26 mouse cellular contexts compared by ENCODE assay signal in the genomic region with DNA sequence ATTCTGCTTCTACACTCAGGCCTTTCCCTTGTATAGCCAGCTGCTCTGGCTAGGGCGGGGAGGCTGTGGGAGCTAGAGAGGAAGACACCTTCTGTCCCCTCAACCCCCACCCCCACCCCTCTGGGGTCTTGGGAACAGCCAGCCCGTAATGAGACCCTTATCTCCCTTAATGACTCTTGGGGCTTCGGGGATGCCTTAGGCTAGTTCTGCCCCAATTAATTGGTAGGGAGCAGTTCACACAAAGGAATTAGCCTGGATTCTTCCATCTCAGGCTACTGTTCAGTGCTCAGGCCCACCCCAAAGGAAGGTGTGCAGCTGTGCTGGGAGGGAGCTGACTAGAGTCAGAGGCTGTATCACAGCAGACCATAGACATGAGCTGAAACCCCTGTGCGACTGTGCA. TPM values are rescaled to one million over a fixed set of nuclear protein-coding genes. Genes with fewer than 3 reads are reported as not detected.
A peak's percentile ranks its signal among the peaks of the same experiment; 100 is the strongest.
DNase-seq lines count a peak whose midpoint lies in the region; ATAC-seq lines count a peak whose summit lies in the region.
"Had no signal": no experiment of that assay in that cellular context is flagged by ENCODE, and none has a peak within 500 bp of the region (broad histone marks: within the 10 kb centered on the region; RNA-seq: fewer than 3 reads in every experiment).

No protein-coding gene starts in this region.

- H3K4me1 ChIP-seq in midbrain, embryonic 11.5 days (ENCODE audit: control insufficient read depth, insufficient read depth, low read length) = peaks cover 3% of the 10 kb centered on the region
- peaks cover 9% of the 10 kb centered on the region; the same call in 1 of the 2 replicates for H3K4me1 ChIP-seq in midbrain, embryonic 15.5 days
- peaks cover 13% of the 10 kb centered on the region for H3K4me1 ChIP-seq in hindbrain, embryonic 12.5 days
- peaks cover 19% of the 10 kb centered on the region for H3K4me1 ChIP-seq in neural tube, embryonic 13.5 days (replicated peaks)

- peak; percentile 57 for ATAC-seq in midbrain, embryonic 11.5 days (ENCODE audit: low FRiP score)
- ATAC-seq in midbrain, embryonic 15.5 days (replicated peaks) = no peak
- ATAC-seq in hindbrain, embryonic 12.5 days (ENCODE audit: low FRiP score) = peak; percentile 77
- ATAC-seq in neural tube, embryonic 13.5 days (ENCODE audit: low read depth) = 0 out of 2 replicates have a peak, but pooled peaks have one; percentile 13
- no peak for ATAC-seq in erythroid progenitor cell, adult 5-6 weeks (replicated peaks; ENCODE audit: low FRiP score, poor library complexity, severe bottlenecking)
- ATAC-seq: lung, postnatal 0 days had no signal

- H3K9me3 ChIP-seq in midbrain, embryonic 11.5 days (ENCODE audit: control insufficient read depth, low read length) = no peaks in the 10 kb centered on the region
- H3K9me3 ChIP-seq in midbrain, embryonic 15.5 days = no peaks in the 10 kb centered on the region
- H3K9me3 ChIP-seq in hindbrain, embryonic 12.5 days (replicated peaks) = no peaks in the 10 kb centered on the region
- H3K9me3 ChIP-seq in neural tube, embryonic 13.5 days = no peaks in the 10 kb centered on the region
- H3K9me3 ChIP-seq: heart, embryonic 12.5 days had no signal

- no peak overlapping the region for H3K9ac ChIP-seq in midbrain, embryonic 11.5 days (ENCODE audit: low read length)
- H3K9ac ChIP-seq in midbrain, embryonic 15.5 days = no peak overlapping the region
- H3K9ac ChIP-seq in hindbrain, embryonic 12.5 days = no peak overlapping the region
- no peak overlapping the region for H3K9ac ChIP-seq in neural tube, embryonic 13.5 days
- H3K9ac ChIP-seq: heart, embryonic 12.5 days had no signal

- no peaks in the 10 kb centered on the region for H3K36me3 ChIP-seq in midbrain, embryonic 11.5 days (ENCODE audit: control insufficient read depth, insufficient read depth, low read length)
- H3K36me3 ChIP-seq in midbrain, embryonic 15.5 days (replicated peaks) = no peaks in the 10 kb centered on the region
- H3K36me3 ChIP-seq in hindbrain, embryonic 12.5 days = no peaks in the 10 kb centered on the region
- H3K36me3 ChIP-seq in neural tube, embryonic 13.5 days = no peaks in the 10 kb centered on the region
- H3K36me3 ChIP-seq: heart, embryonic 12.5 days had no signal

- peak; percentile 7 for DNase-seq in embryo, embryonic 10.5 days (ENCODE audit: low spot score)
- no peak for DNase-seq in embryo, embryonic 9.5 days (ENCODE audit: extremely low spot score)
- no peak for DNase-seq in midbrain, embryonic 11.5 days (ENCODE audit: low spot score, missing footprints)
- no peak for DNase-seq in layer of hippocampus, adult 11-12 months (ENCODE audit: low spot score)
- DNase-seq: adrenal gland, postnatal 10 days; cerebellum, postnatal 14 days; kidney, adult 8-10 months; kidney, postnatal 14 days; liver; right cerebral cortex, postnatal 4 days; thymus, postnatal 36 days had no signal

- 63% methylated on average over 4 of the region's 4 CpGs for WGBS in midbrain, embryonic 11.5 days
- 37% methylated on average over 4 of the region's 4 CpGs for WGBS in midbrain, embryonic 15.5 days
- WGBS in hindbrain, embryonic 12.5 days = 57% methylated on average over 4 of the region's 4 CpGs
- WGBS in neural tube, embryonic 13.5 days = 33% methylated on average over 4 of the region's 4 CpGs

- H3K4me2 ChIP-seq in midbrain, embryonic 11.5 days = no peak overlapping the region
- H3K4me2 ChIP-seq in midbrain, embryonic 15.5 days = no peak overlapping the region
- no peak overlapping the region for H3K4me2 ChIP-seq in hindbrain, embryonic 12.5 days (replicated peaks)
- H3K4me2 ChIP-seq in neural tube, embryonic 13.5 days = no peak overlapping the region
- H3K4me2 ChIP-seq: heart, embryonic 12.5 days had no signal

- peaks cover under 1% of the 10 kb centered on the region; the same call in 1 of the 2 replicates for H3K27me3 ChIP-seq in midbrain, embryonic 11.5 days (ENCODE audit: control insufficient read depth, insufficient read depth, low read length)
- no peaks in the 10 kb centered on the region for H3K27me3 ChIP-seq in midbrain, embryonic 15.5 days (replicated peaks)
- peaks cover 8% of the 10 kb centered on the region; the same call in 1 of the 2 replicates for H3K27me3 ChIP-seq in hindbrain, embryonic 12.5 days
- H3K27me3 ChIP-seq in neural tube, embryonic 13.5 days = no peaks in the 10 kb centered on the region

- H3K4me3 ChIP-seq in midbrain, embryonic 11.5 days (ENCODE audit: low read depth, low read length) = no peak overlapping the region
- H3K4me3 ChIP-seq in midbrain, embryonic 15.5 days = no peak overlapping the region
- no peak overlapping the region for H3K4me3 ChIP-seq in hindbrain, embryonic 12.5 days
- H3K4me3 ChIP-seq in neural tube, embryonic 13.5 days = no peak overlapping the region
- H3K4me3 ChIP-seq: heart, embryonic 12.5 days had no signal

- H3K27ac ChIP-seq in midbrain, embryonic 11.5 days (ENCODE audit: low read depth, low read length) = no peak overlapping the region
- no peak overlapping the region for H3K27ac ChIP-seq in midbrain, embryonic 15.5 days
- no peak overlapping the region for H3K27ac ChIP-seq in hindbrain, embryonic 12.5 days
- no peak overlapping the region for H3K27ac ChIP-seq in neural tube, embryonic 13.5 days (replicated peaks)

RNA-seq across cellular contexts. Expression of gene Slc1a6, which starts 4.5 kb away (rescaled TPM):
- polyA plus RNA-seq in midbrain, embryonic 11.5 days (2014; fragmentation: Nextera tagmentation; extraction: Ambion mirVana) = 1.1 TPM in 2 replicates
- 16.5 and 17.4 TPM in 2 replicates for polyA plus RNA-seq in midbrain, embryonic 15.5 days (2015; fragmentation: Nextera tagmentation; extraction: Ambion mirVana)
- 2.0 and 2.2 TPM in 2 replicates for polyA plus RNA-seq in hindbrain, embryonic 12.5 days (2016; fragmentation: Nextera tagmentation; extraction: Ambion mirVana)
- polyA plus RNA-seq in neural tube, embryonic 13.5 days (2015; fragmentation: Nextera tagmentation; extraction: Ambion mirVana) = 7.2 and 7.8 TPM in 2 replicates
- not detected in 2 replicates for total RNA-seq in erythroid progenitor cell, adult 5-6 weeks (2015; ENCODE audit: low replicate concordance)
- total RNA-seq in erythroid progenitor cell, adult 5-6 weeks (2017; ENCODE audit: low replicate concordance) = not detected in 2 replicates
- total RNA-seq: gastrocnemius, adult 8-10 months; granulocyte monocyte progenitor cell, adult 5-6 weeks; heart, postnatal 25 days; megakaryocyte progenitor cell, adult 5-6 weeks had no signal

RNA-seq across cellular contexts. Expression of gene Ccdc105, which starts 23.0 kb away (rescaled TPM):
- polyA plus RNA-seq in midbrain, embryonic 11.5 days (2014; fragmentation: Nextera tagmentation; extraction: Ambion mirVana) = 0.10 and 0.21 TPM in 2 replicates
- polyA plus RNA-seq in midbrain, embryonic 15.5 days (2015; fragmentation: Nextera tagmentation; extraction: Ambion mirVana) = 0.29 and 0.50 TPM in 2 replicates
- 0.17 and 0.31 TPM in 2 replicates for polyA plus RNA-seq in hindbrain, embryonic 12.5 days (2016; fragmentation: Nextera tagmentation; extraction: Ambion mirVana)
- 0.11 and 0.18 TPM in 2 replicates for polyA plus RNA-seq in neural tube, embryonic 13.5 days (2015; fragmentation: Nextera tagmentation; extraction: Ambion mirVana)
- not detected in 2 replicates for total RNA-seq in erythroid progenitor cell, adult 5-6 weeks (2015; ENCODE audit: low replicate concordance)
- total RNA-seq in erythroid progenitor cell, adult 5-6 weeks (2017; ENCODE audit: low replicate concordance) = not detected in 2 replicates
- total RNA-seq: adrenal gland, postnatal 10 days; gastrocnemius, adult 8-10 months; granulocyte monocyte progenitor cell, adult 5-6 weeks; heart, postnatal 25 days; megakaryocyte progenitor cell, adult 5-6 weeks had no signal
- polyA plus RNA-seq: heart, embryonic 12.5 days; intestine, embryonic 14.5 days; liver, embryonic 16.5 days; lung, postnatal 0 days; stomach, embryonic 16.5 days had no signal

RNA-seq across cellular contexts. Expression of gene Casp14, which starts 57.7 kb away (rescaled TPM):
- not detected in 2 replicates for polyA plus RNA-seq in midbrain, embryonic 11.5 days (2014; fragmentation: Nextera tagmentation; extraction: Ambion mirVana)
- not detected in 2 replicates for polyA plus RNA-seq in midbrain, embryonic 15.5 days (2015; fragmentation: Nextera tagmentation; extraction: Ambion mirVana)
- polyA plus RNA-seq in hindbrain, embryonic 12.5 days (2016; fragmentation: Nextera tagmentation; extraction: Ambion mirVana) = 0.13 TPM in 1 of 2 replicates, not detected in the other
- not detected in 2 replicates for polyA plus RNA-seq in neural tube, embryonic 13.5 days (2015; fragmentation: Nextera tagmentation; extraction: Ambion mirVana)
- not detected in 2 replicates for total RNA-seq in erythroid progenitor cell, adult 5-6 weeks (2015; ENCODE audit: low replicate concordance)
- not detected in 2 replicates for total RNA-seq in erythroid progenitor cell, adult 5-6 weeks (2017; ENCODE audit: low replicate concordance)
- total RNA-seq: adrenal gland, postnatal 10 days; gastrocnemius, adult 8-10 months; granulocyte monocyte progenitor cell, adult 5-6 weeks; heart, postnatal 25 days; layer of hippocampus, adult 8-10 months; left cerebral cortex, postnatal 36 days; megakaryocyte progenitor cell, adult 5-6 weeks had no signal
- polyA plus RNA-seq: heart, embryonic 12.5 days; liver, embryonic 16.5 days; lung, postnatal 0 days had no signal

Comparison
In these comparisons a context has a peak if more than half of its experiments do, and no peak if none do; other contexts are left out.
1. ATAC-seq: peak in midbrain, embryonic 11.5 days (single experiment), hindbrain, embryonic 12.5 days (single experiment) and neural tube, embryonic 13.5 days (single experiment); none in midbrain, embryonic 15.5 days (single experiment) and erythroid progenitor cell, adult 5-6 weeks (single experiment).